Mouse (Mus musculus) testis, adult 2 months (tissue): ENCODE data around the gene Tmem59.

Experiments
- CTCF ChIP-seq: fragments of 200-500 bp; IDR thresholded peaks from 2 replicates; pipeline ENCODE4 v1.5.1; 2012; ENCODE audit warnings: low read depth, mild to moderate bottlenecking, inconsistent platforms, low read length, moderate library complexity; ENCODE audit not compliant: control insufficient read depth, insufficient read depth, insufficient replicate concordance
- POLR2A ChIP-seq: fragments of 200-500 bp; IDR thresholded peaks from 2 replicates; pipeline ENCODE4 v1.6.1; 2012; ENCODE audit warnings: low read depth, mild to moderate bottlenecking, inconsistent platforms, low read length, moderate library complexity; ENCODE audit not compliant: control insufficient read depth

- TF ChIP-seq CTCF = no peak
- TF ChIP-seq POLR2A = no peak
Measured at GRCm38 (mm10) chr4:107207016-107207415, 28.8 kb downstream of the Tmem59 start.
